Mouse (Mus musculus) megakaryocyte, embryonic 14.5 days (primary cell): ENCODE measurements around the gene Npas3. TPM values are rescaled to one million over a fixed set of nuclear protein-coding genes. Genes with fewer than 3 reads are reported as not detected.

Source experiments
- H3K27me3 ChIP-seq: replicated peaks from 2 replicates; pipeline ENCODE3; 2012; ENCODE audit warnings: inconsistent platforms
- H3K36me3 ChIP-seq: replicated peaks from 2 replicates; pipeline ENCODE3; 2012; ENCODE audit warnings: low read length, inconsistent platforms, mixed read lengths
- H3K4me1 ChIP-seq: 2 replicates; pipeline ENCODE4 v1.6.1; 2012; ENCODE audit warnings: inconsistent platforms
- H3K4me3 ChIP-seq: replicated peaks from 2 replicates; pipeline ENCODE3; 2012; ENCODE audit warnings: moderate library complexity, mild to moderate bottlenecking, inconsistent platforms
- H3K9me3 ChIP-seq: 2 replicates; pipeline ENCODE4 v1.6.1; 2012; ENCODE audit warnings: inconsistent platforms
- FLI1 ChIP-seq: IDR thresholded peaks from 2 replicates; pipeline ENCODE4 v1.6.1; 2012; ENCODE audit warnings: low read length, inconsistent platforms, mixed read lengths
- GATA1 ChIP-seq: IDR thresholded peaks from 3 replicates; pipeline ENCODE4 v1.6.1; 2012; ENCODE audit warnings: mixed read lengths, low read length, inconsistent platforms, borderline replicate concordance
- polyA plus RNA-seq: library from polyadenylated mRNA; stranded (reverse); fragments of >175 nt; gene quantifications from 2 replicates; pipeline ENCODE4 v1.2.3, GENCODE M21; 2012; ENCODE audit warnings: low replicate concordance; ENCODE audit not compliant: insufficient read depth

The Npas3 gene
- polyA plus RNA-seq, 1 experiment, result not detected

DNA sequence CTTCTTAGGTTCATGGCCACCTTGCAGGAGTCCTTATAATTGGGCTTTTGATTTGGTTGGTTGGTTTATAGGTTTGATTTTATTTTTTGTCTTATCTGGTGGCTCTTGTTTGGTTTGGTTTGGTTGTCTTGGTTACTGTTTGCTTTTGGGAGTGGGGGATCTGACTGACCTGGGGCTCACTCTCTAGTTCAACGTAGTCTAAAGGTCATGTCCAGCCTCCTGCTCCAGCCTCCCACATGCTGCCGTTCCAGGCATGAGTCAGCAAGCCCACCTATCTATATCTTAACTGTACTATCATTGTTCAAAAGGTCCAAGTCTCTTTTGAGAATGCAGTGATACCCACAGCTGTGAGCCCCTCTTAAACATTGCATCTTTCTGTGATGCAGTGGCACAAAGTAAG is 600.8 kb downstream of the Npas3 start:
- Histone ChIP-seq H3K4me1 (no peaks in the 10 kb centered on the region), H3K36me3 (no peaks in the 10 kb centered on the region), H3K9me3 (0 out of 2 replicates have a peak, but pooled peaks cover 4% of the 10 kb centered on the region), H3K4me3 (no peak overlapping the region), H3K27me3 (no peaks in the 10 kb centered on the region)
- TF ChIP-seq FLI1 (no peak), GATA1 (no peak)

DNA sequence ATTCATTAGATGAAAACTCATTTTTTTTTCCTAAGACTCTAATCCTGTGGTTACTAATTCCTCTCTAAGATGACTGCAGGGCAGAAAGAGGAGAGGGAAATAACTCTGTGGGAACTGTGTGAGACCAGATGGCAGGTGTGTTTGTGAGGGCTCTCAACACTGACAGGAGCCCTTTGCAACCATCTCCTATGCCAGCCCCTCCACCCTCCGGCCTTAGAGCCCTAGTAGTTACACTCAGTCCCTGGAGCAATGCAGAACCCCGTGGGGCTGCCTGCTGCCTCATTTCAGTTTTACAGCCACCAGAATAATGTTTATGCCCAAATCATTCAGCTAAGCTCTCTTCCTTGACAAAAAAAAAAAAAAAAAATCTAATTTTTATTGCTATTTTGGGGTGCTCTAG is 604.0 kb downstream of the Npas3 start:
- H3K4me3 ChIP-seq, result no peak overlapping the region
- no peaks in the 10 kb centered on the region for H3K4me1 ChIP-seq
- H3K27me3 ChIP-seq, result no peaks in the 10 kb centered on the region
- no peaks in the 10 kb centered on the region for H3K9me3 ChIP-seq
- H3K36me3 ChIP-seq, result no peaks in the 10 kb centered on the region
- TF ChIP-seq FLI1 (no peak), GATA1 (no peak)

DNA sequence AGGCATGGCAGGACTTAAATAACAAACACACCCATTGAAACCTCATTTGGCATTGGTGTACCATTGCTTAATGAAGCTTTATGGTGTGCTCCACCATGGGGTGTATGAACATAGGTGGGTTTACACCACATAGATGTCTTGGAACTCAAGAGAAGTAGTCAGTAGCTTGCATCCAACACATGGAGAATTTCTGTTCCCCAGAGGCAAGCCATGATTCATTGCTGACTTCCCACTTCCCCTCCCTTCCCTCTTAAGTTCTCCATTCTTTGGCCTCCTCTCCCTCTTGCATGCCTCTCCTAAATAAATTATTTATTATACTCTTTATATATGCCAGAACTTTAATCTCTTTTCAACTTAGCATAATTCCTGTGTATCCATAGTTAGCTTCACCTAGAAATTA is 611.7 kb downstream of the Npas3 start:
- TF ChIP-seq GATA1 (no peak), FLI1 (no peak)
- Histone ChIP-seq H3K27me3 (no peaks in the 10 kb centered on the region), H3K36me3 (no peaks in the 10 kb centered on the region), H3K4me1 (no peaks in the 10 kb centered on the region), H3K4me3 (no peak overlapping the region), H3K9me3 (no peaks in the 10 kb centered on the region)

DNA sequence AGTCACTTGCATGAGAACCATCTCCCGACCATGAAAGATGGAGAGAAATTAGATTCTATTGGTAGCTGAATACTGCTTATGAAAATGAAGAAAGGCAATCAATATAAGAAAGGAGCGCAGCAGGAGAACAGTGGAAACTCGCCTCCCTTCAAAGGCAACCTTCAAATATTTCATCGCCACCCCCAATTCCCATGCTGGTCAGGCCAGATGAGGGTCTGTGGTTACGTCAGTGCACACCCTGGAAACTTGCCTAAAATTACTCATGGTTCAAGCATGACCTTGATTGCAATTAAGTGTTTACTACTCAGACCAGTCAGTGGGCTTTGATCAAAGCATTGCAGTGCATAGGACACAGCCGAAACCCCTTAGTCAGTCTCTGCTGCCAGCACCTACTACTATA is 613.8 kb downstream of the Npas3 start:
- H3K4me1 ChIP-seq, result no peaks in the 10 kb centered on the region
- no peaks in the 10 kb centered on the region for H3K9me3 ChIP-seq
- TF ChIP-seq GATA1, result no peak
- TF ChIP-seq FLI1, result no peak
- no peak overlapping the region for H3K4me3 ChIP-seq
- no peaks in the 10 kb centered on the region for H3K27me3 ChIP-seq
- no peaks in the 10 kb centered on the region for H3K36me3 ChIP-seq

DNA sequence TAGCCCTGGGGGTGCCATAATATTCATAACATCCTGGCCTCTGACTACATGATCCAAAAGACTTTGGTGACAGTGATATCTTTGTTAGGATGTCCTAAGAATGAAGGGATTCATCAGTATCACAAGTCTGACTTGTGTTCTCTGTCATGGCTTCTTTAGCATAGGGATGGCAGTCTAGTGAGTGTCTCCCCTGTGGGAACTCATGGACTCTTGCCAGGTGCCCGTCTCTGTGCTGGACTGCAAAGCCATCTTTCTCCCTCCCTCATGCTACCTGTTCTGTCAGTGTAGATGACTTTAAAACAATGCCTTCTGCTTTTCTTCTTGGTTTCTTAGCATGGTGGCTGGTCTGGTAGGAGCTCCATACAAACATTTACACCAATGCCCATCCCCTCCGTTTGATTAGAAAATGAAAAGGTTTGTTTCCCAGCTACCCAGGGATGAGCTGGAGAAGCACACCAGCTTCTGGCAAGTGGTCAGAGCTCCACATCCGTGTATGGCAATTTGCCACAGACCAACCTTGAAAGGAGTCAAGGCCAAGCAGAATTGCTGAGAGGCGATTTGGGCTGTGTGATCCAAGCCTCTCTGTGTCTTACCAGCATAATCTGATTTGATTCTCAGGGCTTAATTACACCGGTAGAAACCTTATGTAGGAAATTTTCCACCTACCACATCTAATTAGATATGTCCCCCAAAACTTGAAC is 616.1 kb downstream of the Npas3 start:
- Histone ChIP-seq H3K4me3 (no peak overlapping the region), H3K4me1 (no peaks in the 10 kb centered on the region), H3K9me3 (no peaks in the 10 kb centered on the region), H3K27me3 (no peaks in the 10 kb centered on the region), H3K36me3 (no peaks in the 10 kb centered on the region)
- TF ChIP-seq GATA1, result no peak
- TF ChIP-seq FLI1, result no peak

DNA sequence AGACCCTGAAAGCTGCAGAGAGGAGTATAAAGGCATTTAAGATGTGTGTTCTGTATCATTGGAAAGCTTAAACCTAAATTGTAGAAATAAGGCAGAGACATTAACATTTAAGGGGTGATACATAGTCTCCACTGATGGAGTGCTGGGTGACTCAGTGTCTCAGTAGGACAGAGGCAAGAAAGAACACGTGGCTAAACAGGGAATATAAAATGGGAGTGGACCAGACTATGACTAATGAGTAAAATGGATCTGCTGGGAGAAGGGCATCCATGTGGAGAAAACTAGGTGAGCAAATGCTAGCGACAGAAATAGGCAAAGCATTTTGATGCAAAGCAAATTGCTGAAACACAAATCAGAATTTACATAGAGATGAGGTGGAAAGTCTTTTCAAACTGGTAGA is 617.2 kb downstream of the Npas3 start:
- TF ChIP-seq GATA1 (no peak), FLI1 (no peak)
- no peaks in the 10 kb centered on the region for H3K4me1 ChIP-seq

DNA sequence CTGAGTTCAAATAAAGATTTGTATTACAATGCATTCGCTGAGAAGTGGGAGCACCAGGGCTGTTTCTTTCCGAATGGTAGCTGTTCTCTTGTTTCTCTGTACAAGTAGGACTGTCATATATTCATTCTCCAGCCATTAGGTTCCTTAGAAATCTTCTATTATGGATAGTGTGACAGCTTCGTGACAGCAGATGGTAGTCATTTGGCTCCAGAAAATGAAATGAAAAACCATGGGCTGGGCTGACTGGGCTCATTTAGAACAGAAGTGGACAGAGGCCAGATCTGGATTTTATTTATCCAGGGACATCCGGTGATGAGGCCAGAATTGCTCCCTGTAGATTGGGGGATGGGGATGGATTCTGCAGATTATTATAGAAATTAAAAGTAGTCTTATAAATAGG is 621.5 kb downstream of the Npas3 start:
- no peak overlapping the region for H3K4me3 ChIP-seq
- no peaks in the 10 kb centered on the region for H3K27me3 ChIP-seq
- no peak for TF ChIP-seq GATA1
- no peak for TF ChIP-seq FLI1
- H3K36me3 ChIP-seq, result no peaks in the 10 kb centered on the region
- no peaks in the 10 kb centered on the region for H3K4me1 ChIP-seq
- H3K9me3 ChIP-seq, result no peaks in the 10 kb centered on the region

More for the DNA sequence above, 617.2 kb downstream of the Npas3 start:
- Histone ChIP-seq H3K36me3 (no peaks in the 10 kb centered on the region), H3K27me3 (no peaks in the 10 kb centered on the region), H3K4me3 (no peak overlapping the region), H3K9me3 (no peaks in the 10 kb centered on the region)

DNA sequence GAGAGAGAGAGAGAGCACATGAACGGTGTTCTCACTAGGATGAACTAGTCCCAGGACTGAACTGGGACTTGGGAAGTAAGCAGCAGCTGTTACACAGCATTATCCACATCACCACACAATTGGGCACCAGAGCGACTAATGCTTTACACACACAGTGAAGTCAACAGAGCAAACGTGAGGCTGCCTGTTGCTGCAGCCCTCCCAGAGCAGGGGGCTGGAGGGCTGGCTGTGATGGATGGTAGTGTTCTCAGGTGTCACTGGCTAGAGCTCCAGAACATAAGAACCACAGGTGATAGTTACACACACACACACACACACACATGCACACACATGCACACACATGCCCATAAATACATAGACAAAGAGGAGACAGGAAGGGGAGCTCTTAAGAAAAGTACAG is 626.7 kb downstream of the Npas3 start:
- no peaks in the 10 kb centered on the region for H3K4me1 ChIP-seq
- no peaks in the 10 kb centered on the region for H3K36me3 ChIP-seq
- H3K4me3 ChIP-seq, result no peak overlapping the region
- no peaks in the 10 kb centered on the region for H3K9me3 ChIP-seq
- H3K27me3 ChIP-seq, result no peaks in the 10 kb centered on the region
- TF ChIP-seq FLI1 (no peak), GATA1 (no peak)

DNA sequence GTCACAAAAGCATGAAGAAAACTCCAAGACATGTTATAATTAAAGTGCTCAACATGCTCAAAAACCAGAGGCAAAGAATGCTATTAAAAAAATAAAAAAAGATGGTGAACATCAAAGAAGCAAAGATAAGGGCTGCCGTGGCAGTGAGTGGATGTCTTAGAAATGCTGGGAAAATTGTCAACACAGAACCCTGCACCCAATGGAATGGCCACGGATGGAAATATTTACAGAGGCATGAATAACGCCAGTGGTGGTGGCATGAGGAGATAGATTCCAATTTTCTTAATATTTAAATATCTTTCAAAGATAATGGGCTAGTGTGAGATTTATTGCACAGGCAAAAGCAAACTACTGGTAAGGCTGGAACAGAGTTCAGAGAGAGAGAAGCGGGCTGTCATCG is 628.2 kb downstream of the Npas3 start:
- Histone ChIP-seq H3K4me1 (no peaks in the 10 kb centered on the region), H3K27me3 (no peaks in the 10 kb centered on the region), H3K36me3 (no peaks in the 10 kb centered on the region), H3K9me3 (no peaks in the 10 kb centered on the region), H3K4me3 (no peak overlapping the region)
- TF ChIP-seq FLI1, result no peak
- TF ChIP-seq GATA1, result no peak

DNA sequence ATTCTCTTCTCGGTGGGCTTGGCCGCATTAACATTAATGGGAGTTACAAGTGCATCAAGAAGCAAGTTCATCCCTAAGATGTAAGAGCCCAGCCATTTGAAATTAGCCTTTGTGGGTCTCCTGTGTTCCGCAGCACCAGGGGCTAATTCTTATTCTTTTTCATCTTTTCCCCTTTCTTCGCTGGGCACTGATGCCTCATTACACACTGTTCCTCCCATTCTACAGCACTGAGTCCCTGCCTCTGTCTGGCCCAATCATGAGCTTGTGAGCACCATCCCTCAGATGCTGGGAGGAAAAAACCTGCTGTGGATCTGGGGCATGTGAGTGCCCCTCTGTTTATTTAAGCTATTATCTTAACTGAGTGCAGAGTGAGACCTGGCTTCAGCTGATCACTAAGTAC is 633.2 kb downstream of the Npas3 start:
- TF ChIP-seq GATA1, result no peak
- no peak for TF ChIP-seq FLI1
- Histone ChIP-seq H3K4me3 (no peak overlapping the region), H3K36me3 (no peaks in the 10 kb centered on the region), H3K27me3 (no peaks in the 10 kb centered on the region), H3K9me3 (no peaks in the 10 kb centered on the region), H3K4me1 (no peaks in the 10 kb centered on the region)
